Mouse (Mus musculus) B cell, adult (primary cell): ENCODE data around the gene Cd300ld. TPM values are rescaled to one million over a fixed set of nuclear protein-coding genes. Genes with fewer than 3 reads are reported as not detected.

Experiments used
- total RNA-seq: library from RNA; stranded (reverse); gene quantifications from 4 replicates; pipeline ENCODE4 v1.2.4, GENCODE M21; 2023; ENCODE audit not compliant: inconsistent age

Cd300ld gene
- total RNA-seq, result 0.51 to 1.00 TPM (median 0.70 TPM) in 4 replicates

GRCm38 (mm10) chr11:114989793-114990192 lies at the start of gene Cd300ld:
Gene Cd300ld (minus strand): TSS chr11:114989922.

GRCm38 (mm10) chr11:115037669-115038068 lies 47.9 kb upstream of the Cd300ld start, which contains the start of gene Cd300ld5:
Gene Cd300ld5 (minus strand): TSS chr11:115037769.

DNA sequence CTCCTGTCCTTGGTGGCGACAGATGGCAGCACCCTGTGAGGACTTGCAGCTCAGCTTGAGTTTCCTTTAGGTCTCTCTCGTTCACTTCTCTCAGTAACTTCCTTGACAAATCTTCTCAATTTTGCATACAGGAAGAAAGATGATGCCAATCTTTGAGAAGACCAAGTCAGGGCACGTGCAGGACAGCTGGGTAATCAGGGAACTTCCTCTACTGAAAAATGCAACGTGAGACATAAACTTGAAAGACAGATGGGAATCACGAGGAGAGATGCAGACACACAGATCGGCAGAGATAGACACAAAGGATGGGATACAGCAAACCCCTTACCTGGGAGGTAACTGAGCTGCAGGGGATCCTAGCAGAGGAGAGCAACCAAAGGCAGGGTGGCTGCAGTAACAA lies 37.2 kb upstream of the Cd300ld start, which contains the start of gene Cd300ld4:
TSS of gene Cd300ld4 (minus strand) at position 101 of the 400 bp plus-strand sequence.

DNA sequence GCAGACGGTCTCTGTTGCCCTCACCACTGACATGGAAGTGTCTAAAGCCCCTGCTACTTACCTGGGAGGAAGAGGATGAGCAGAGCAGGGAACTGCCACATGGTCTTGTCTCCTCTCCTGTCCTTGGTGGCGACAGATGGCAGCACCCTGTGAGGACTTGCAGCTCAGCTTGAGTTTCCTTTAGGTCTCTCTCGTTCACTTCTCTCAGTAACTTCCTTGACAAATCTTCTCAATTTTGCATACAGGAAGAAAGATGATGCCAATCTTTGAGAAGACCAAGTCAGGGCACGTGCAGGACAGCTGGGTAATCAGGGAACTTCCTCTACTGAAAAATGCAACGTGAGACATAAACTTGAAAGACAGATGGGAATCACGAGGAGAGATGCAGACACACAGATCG lies 26.4 kb upstream of the Cd300ld start, which contains the start of gene Cd300ld2:
TSS of gene Cd300ld2 (minus strand) at position 101 of the 400 bp plus-strand sequence.

DNA sequence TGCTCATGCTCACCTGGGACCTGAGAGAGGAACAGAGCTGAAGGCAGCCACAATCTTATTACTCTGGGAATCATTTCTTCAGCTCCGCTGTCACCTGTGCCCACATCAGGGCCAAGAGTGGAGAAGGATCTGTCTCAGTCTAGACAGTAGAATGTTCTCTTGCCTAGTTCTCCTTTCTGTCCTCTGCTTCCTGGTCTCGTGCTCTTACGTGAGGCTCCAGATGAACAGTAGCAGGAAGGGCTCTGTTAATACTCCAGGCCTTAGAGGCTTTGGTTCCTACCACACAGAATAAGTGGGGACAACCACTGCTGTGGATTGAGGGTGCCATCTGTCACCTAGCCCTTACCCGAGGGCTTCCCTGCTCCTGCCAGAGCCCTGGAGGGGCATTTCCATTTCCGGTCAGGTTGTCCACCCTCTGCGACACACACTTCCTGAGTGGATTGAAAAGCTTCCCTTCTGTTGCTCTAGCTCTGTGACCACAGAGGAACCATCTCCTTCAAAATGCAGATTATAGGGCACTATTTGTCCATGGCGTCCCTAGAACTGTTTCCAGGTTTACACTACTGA lies 11.8 kb upstream of the Cd300ld start, which contains the start of gene Cd300c2:
TSS of gene Cd300c2 (minus strand) at position 407 of the 567 bp plus-strand sequence.

GRCm38 (mm10) chr11:114968752-114969207 lies 20.9 kb downstream of the Cd300ld start, which contains the start of gene Cd300c:
Gene Cd300c (minus strand): TSS chr11:114969157.

GRCm38 (mm10) chr11:114934144-114934543 lies 55.6 kb downstream of the Cd300ld start, which contains the start of gene Cd300lb:
Gene Cd300lb (minus strand): TSS chr11:114934386.

Other genes starting within 250 kb of the Cd300ld start
- gene Kif19a, start 224.5 kb downstream of the Cd300ld start, total RNA-seq, result 2.6 to 4.0 TPM (median 3.7 TPM) in 4 replicates
- not detected in 4 replicates for gene Btbd17, start 194.0 kb downstream of the Cd300ld start, total RNA-seq
- gene Gpr142, start 191.0 kb downstream of the Cd300ld start, total RNA-seq, result not detected in 4 replicates
- gene Gprc5c, start 138.8 kb downstream of the Cd300ld start, total RNA-seq, result 0.16 TPM in 1 of 4 replicates, not detected in the others
- 0.71 to 1.3 TPM (median 0.95 TPM) in 4 replicates for gene Cd300a, start 99.9 kb downstream of the Cd300ld start, total RNA-seq
- gene Cd300lb, start 55.5 kb downstream of the Cd300ld start, total RNA-seq, result 0.26 to 1.3 TPM in 2 of 4 replicates, not detected in the others
- not detected in 4 replicates for gene Cd300c, start 20.8 kb downstream of the Cd300ld start, total RNA-seq
- 0.60 to 2.1 TPM (median 1.6 TPM) in 4 replicates for gene Cd300c2, start 12.0 kb upstream of the Cd300ld start, total RNA-seq
- gene Cd300ld2, start 26.3 kb upstream of the Cd300ld start, total RNA-seq, result not detected in 4 replicates
- gene Cd300ld4, start 37.1 kb upstream of the Cd300ld start, total RNA-seq, result not detected in 4 replicates
- 0.90 to 1.1 TPM (median 0.95 TPM) in 4 replicates for gene Cd300ld5, start 47.8 kb upstream of the Cd300ld start, total RNA-seq
- gene Cd300ld3, start 58.5 kb upstream of the Cd300ld start, total RNA-seq, result 0.90 to 1.1 TPM (median 0.96 TPM) in 4 replicates
- 0.39 to 1.3 TPM (median 1.2 TPM) in 4 replicates for gene Cd300e, start 72.3 kb upstream of the Cd300ld start, total RNA-seq
- 4.1 to 6.9 TPM (median 4.9 TPM) in 4 replicates for gene Rab37, start 101.5 kb upstream of the Cd300ld start, total RNA-seq
- 9.7 to 14.3 TPM (median 10.3 TPM) in 4 replicates for gene Cd300lf, start 144.1 kb upstream of the Cd300ld start, total RNA-seq
- 73.9 to 83.7 TPM (median 79.0 TPM) in 4 replicates for gene Slc9a3r1, start 173.4 kb upstream of the Cd300ld start, total RNA-seq
- gene Tmem104, start 197.6 kb upstream of the Cd300ld start, total RNA-seq, result 14.8 to 19.6 TPM (median 16.6 TPM) in 4 replicates
- 15.6 to 30.2 TPM (median 19.0 TPM) in 4 replicates for gene Nat9, start 197.9 kb upstream of the Cd300ld start, total RNA-seq